Mouse (Mus musculus): ENCODE measurements around the gene Cap1. TPM values are rescaled to one million over a fixed set of nuclear protein-coding genes. Genes with fewer than 3 reads are reported as not detected.
A peak's percentile ranks its signal among the peaks of the same experiment; 100 is the strongest.
"Not testable (repeated sequence)": the region's sequence is repeated elsewhere in the genome, so short reads cannot be mapped to it uniquely, and the experiment has no call there.

The Cap1 gene
- total RNA-seq, 2 experiments from 2014 or later: 50.6 to 56.1 TPM

DNA sequence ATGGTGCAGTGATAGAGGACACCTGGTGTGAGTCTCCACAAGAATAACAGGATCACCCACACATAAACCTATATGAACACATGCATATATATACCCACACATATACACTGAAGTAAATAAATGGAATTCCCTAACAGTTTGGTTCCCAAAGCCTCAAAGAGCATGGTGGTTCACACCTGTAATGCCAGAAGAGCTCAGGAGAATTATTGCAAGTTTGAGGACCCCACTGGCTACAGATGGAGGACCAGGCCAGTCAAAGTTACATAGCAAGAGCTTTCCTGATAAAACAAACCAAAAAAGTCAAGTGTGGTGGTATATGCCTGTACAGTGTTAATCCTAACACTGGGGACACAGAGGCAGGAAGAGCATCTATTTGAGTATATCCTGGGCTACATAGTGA lies 34.3 kb downstream of the Cap1 start:
- no peak for DNase-seq
- intact Hi-C loops (cut with DNase I): no loop called here

DNA sequence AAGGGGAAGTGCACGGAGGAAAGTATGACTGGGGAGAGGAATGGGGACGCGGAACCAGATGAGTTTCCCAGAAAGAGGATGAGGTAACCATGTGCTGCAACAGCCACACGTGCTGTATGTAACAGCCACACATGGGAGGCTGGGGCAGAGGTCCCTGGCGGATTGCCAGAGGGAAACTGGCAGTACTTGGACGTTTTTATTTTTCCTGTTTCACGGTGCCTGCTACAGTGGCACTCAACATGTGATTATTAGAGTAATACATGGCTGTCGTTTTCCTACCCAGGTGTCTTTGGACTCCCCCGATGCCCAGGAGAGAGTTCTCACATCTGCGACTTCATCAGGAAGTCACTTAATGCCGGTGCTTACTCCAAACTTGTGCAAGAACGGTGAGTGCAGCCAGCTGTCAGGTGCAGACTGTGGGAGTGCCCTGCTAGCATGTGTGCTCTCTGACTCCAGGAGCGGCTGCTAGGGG lies 37.7 kb downstream of the Cap1 start:
- intact Hi-C loops (cut with DNase I): no loop called here
- DNase-seq: peak; percentile 35 to 39

DNA sequence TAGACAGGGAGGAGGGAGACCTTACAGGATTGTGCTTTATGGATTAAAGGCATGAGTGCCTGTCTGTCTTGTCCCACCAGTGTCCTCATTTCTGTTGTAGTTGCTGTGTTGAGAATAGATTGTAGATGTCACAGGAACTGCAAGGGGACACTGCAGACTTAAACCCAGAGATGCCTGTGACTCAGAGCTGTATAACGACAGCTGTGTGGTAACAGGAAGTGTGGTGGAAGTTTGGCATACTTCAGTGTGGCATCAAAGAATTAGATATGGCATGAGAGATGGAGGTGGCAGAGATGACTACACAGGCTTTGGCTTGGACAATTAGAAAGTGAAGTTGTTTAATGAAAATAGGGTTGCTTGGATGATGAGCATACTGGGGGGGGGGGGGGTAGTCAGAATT lies 47.4 kb downstream of the Cap1 start:
- intact Hi-C loops (cut with DNase I): no loop called here
- no peak for DNase-seq

DNA sequence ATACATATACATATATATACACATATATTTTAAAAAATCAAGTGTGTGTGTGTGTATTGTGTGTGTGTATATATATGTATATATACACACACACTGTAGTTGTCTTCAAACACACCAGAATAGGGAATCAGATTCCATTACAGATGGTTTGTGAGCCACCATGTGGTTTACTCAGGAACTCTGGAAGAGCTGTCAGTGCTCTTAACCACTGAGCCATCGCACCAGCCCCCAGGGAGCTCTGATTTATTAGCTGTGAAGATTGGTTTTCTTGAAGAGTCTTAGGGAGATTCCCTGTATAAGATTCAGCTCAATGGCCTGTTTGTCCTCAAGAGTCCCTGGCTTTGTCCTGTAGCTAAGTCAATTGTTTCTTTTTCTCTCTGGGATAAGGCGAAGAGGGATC lies 47.9 kb downstream of the Cap1 start:
- intact Hi-C loops (cut with DNase I): no loop called here

DNA sequence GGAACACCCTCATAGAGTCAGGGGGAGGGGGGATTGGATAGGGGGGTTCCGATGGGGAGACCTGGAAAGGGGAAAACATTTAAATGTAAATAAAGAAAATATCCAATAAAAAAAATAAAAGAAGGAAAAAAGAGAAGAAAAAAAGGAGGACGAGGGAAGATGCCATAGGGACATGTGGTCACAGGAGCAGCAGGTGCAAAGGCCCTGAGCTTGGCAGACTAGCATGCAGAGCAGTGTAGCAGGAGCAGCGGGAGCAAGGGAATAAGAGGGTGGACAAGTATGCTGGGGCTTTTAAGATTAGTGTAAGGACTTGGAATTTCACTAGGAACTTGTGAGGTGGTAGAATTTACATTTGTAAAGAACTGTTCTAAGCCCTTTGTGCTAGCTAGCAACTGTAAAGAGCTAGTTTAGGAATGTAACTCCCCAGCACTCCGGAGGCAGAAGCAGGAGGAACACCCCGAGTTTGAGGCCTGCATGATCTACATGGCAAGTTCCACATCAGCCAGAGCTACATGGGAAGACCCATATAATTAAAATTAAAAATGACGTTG lies 48.6 kb downstream of the Cap1 start:
- intact Hi-C loops (cut with DNase I): no loop called here
- no peak for DNase-seq

More for the DNA sequence above, 47.9 kb downstream of the Cap1 start:
- no peak for DNase-seq

DNA sequence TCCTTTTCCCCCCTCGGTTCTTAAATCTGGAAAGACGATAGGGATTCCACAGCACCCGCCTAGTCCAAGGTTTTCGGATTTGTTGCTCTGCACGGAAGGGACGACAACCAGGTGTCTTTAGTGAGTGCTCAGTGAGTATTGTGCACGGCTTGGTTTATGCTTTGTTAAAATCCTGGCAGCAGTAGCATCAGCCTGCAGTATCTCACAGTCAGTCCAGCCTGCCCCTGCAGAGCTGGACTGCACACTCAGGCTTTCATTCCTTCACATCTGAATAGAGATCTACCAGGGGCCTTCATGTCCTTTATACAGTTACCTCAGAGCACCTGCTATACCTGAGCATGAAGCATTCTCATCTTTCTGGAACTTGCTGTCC lies 49.5 kb downstream of the Cap1 start:
- no peak for DNase-seq
- intact Hi-C loops (cut with DNase I): loop anchor here (1.0 kb wide), 1 partner anchor 49 kb away; no protein-coding TSS in a partner anchor

DNA sequence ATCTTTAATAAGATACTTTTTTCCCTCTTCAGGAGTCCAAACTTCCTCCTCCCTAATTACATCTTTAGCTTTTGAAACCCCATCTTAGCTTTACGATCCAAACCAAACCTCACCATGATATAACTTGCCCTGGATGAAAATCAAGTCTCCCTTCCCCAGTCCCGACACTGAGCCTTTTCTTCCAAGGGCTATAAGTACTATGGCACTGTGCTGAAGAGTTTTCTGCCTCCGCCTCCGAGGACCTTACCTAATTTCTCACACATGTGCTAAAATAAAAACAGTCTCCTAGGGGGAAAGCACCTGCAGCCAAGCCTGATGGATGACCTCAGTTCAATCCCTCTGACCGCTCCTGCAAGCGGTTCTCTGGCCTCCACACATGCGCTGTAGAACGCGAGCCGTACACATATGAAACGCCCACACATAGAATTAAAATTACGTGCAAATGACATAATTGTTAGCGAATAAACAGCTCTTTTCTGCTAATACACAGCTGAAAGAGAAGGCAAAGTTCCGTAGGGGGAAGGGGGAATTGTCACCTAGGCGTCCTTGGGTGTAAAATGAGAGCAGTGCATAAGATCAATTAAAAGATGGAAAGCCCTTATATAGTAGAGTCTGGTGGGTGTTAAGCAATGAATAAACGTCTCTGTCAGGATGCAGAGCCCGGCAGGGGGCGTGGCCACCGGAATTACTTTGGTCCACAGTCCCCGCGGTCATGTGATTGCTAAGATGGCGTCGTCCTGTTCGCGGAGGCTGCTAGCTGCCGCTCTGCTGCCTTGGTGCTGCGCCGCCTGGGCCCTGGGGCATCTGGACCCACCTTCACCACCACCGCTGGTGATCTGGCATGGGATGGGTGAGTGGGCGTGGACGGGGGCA lies 50.1 kb downstream of the Cap1 start, which contains the start of gene Ppt1:
Ppt1 (plus strand) TSS at position 713 of the 873 bp plus-strand sequence.
- intact Hi-C loops (cut with DNase I): loop anchor here (1.0 kb wide), 1 partner anchor 50 kb away; no protein-coding TSS in a partner anchor
- DNase-seq: peak; percentile 81 to 83

DNA sequence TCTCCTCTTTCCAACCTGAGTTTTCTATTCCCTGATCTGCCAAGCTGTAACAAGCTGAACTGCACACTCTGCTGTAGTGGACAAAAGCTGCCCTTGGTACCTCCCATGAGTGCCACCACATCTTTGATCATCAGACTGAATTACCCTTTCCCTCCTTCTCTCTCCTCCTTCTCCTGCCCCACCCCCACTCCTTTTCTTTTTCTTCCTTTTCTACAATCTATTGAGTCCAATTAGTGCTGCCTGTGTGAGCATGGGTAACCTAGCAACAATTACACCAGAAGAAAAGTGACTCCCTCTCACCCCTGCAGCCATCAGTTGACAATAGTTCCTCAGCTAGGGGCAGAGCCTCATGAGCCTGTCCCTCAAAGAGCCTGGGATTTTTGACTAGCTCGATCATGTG lies 54.0 kb downstream of the Cap1 start:
- intact Hi-C loops (cut with DNase I): no loop called here
- no peak for DNase-seq

DNA sequence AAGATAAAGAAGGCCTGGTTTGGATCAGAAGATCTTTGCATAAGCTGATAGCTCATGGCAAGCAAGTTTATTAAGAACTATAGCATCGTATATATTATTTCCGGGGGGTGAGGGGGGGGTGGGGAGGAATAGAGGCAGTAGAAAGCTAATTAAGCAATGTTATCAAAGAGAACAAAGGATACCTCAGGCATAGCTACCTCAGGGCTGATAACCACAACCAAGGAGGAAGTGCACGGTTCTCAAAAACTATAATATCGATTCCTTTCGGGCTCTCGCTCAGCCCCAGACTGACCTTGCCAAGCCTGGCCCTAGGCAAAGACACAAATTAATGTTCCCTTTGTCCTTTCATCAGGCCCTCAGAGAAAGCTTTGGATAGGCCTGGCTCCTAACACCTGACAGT lies 56.5 kb downstream of the Cap1 start:
- intact Hi-C loops (cut with DNase I): no loop called here
- no peak for DNase-seq

DNA sequence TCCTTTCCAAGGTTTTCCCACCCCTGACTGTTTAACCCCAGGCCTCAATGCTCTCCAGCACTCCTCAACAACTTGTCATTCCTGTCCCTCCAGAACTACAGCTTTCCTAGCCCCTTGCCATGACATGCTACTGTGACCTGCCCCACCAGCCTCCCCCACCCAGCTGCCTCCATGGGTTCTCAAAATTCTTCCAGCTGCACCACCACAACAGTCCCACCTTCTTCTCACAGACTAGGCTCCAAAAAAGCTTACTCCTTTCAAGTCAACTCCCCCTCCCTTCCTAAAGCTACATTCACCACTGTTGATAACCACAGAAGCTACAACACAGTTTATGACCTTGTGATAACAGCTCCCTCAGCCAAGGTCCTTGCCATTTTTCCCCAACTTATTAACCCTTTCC lies 58.2 kb downstream of the Cap1 start:
- no peak for DNase-seq
- intact Hi-C loops (cut with DNase I): no loop called here

DNA sequence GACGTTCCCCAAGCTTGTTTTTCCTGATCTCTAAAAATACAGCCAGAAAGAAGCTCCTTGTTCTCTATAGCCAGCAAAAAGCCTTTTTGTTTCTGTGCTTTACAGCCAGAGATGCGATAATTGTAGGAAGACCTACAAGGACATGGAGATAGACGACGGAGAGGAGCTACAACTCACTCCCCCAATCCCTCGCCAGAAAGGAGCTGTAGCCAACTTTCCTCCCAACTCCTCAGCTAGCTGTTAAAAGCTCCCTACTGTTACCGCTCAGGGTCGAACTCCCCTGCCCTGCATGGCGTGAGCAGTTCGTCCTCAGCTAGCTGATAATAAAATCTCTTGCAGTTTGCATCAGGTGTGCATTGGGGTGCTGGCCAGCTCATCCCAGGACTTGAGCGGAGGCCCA lies 64.9 kb downstream of the Cap1 start:
- intact Hi-C loops (cut with DNase I); DNase-seq: not testable (repeated sequence)

DNA sequence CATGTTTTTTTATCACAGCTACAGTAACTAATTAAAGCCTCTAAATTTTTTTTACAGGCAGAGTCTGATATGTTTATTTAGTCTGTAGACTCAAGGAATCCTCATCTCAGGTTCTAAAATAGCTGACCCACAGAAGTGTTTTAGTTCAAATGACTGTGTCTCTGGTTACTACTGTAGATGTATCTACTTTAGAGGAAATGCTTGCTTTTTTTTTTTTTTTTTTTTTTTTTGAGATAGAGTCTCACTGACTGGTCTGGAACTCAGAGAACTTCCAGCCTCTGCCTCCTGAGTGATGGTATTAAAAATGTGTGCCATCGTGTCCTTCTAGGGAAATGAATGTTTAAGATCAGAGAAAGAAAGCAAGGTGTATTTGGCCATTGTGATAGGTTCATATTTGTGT lies 69.7 kb downstream of the Cap1 start:
- intact Hi-C loops (cut with DNase I): no loop called here
- no peak for DNase-seq

DNA sequence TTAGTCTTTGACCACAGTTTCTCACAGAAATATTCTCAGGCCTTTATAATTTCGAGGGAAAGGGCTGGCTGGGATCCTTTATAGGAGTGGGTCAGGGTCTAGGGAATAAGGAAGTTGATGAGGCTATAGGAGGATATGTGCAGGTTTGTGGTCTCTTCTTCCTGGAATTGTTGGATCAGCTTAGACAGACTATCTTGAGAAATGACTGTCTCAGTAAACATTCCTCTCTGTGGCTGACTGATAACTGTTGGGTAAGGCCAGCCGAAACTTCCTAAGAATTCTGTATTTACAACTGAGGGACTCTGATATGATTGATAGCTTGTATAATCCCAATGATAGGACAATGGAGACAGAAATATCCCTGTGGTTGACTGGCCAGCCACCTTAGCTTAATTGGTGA lies 74.0 kb downstream of the Cap1 start:
- DNase-seq: no peak
- intact Hi-C loops (cut with DNase I): no loop called here

DNA sequence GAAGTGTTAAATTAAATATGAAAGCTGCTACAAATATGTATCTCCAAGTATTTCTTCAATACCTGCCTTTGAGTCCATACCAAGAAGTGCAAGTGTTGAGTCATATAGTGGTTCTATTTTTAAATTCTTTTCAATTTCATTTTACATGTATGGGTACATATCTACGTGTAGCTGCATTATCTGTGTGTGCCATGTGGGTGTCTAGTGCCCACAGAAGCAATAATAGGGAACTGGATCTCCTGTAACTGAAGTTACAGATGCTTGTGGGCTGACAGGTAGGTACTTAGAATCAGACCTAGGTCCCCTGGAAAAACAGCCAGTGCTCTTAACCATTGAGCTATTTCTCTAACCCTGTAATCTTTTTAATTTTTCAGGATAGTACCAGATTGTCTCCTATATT lies 74.7 kb downstream of the Cap1 start:
- no peak for DNase-seq
- intact Hi-C loops (cut with DNase I): no loop called here

Other genes with a start within 250 kb of the Cap1 start
- not detected for gene 9530002B09Rik, start 196.8 kb downstream of the Cap1 start, total RNA-seq (2021)
- gene Ppt1, start 49.8 kb downstream of the Cap1 start, total RNA-seq (2021): 10 to 100 TPM; 41.5 to 44.5 TPM
- under 1 TPM in 1 of 2 experiments, not detected in 1; 0.42 TPM for gene Mfsd2a, start 75.1 kb upstream of the Cap1 start, total RNA-seq (2021)
- gene Mycl, start 109.6 kb upstream of the Cap1 start, total RNA-seq (2021): under 1 TPM; 0.14 to 0.31 TPM
- gene Trit1, start 130.5 kb upstream of the Cap1 start, total RNA-seq (2021): 1 to 10 TPM; 6.0 to 7.3 TPM
- gene Bmp8b, start 219.1 kb upstream of the Cap1 start, total RNA-seq (2021): not detected
- gene Oxct2b, start 230.2 kb upstream of the Cap1 start, total RNA-seq (2021): not detected

Measured in heart, postnatal 36 days (tissue).